17 mouse cellular contexts compared by ENCODE assay signal in genomic region chr4:107302832-107303231, GRCm38 (mm10). TPM values are rescaled to one million over a fixed set of nuclear protein-coding genes. Genes with fewer than 3 reads are reported as not detected.
DNase-seq lines count a peak whose midpoint lies in the region; ATAC-seq and TF ChIP-seq lines count a peak whose summit lies in the region.
"Had no signal": no experiment of that assay in that cellular context is flagged by ENCODE, and none has a peak within 500 bp of the region (broad histone marks: within the 10 kb centered on the region; RNA-seq: fewer than 3 reads in every experiment).

No protein-coding gene starts in this region.

- no peak overlapping the region for H3K4me3 ChIP-seq in MEL (ENCODE audit: control insufficient read depth in 1 of 2, insufficient read depth in 1 of 2, low read depth in 2 of 2, low read length in 2 of 2)
- H3K4me3 ChIP-seq in intestine, embryonic 16.5 days (ENCODE audit: low read length): no peak overlapping the region
- no peak overlapping the region for H3K4me3 ChIP-seq in liver, adult 2 months (ENCODE audit: insufficient read depth, low read depth, low read length)
- H3K4me3 ChIP-seq in small intestine, adult 2 months (ENCODE audit: low read depth, low read length): no peak overlapping the region
- H3K4me3 ChIP-seq: forebrain, embryonic 13.5 days; gastrocnemius, adult 2 months; midbrain, embryonic 15.5 days; neural tube, embryonic 12.5 days had no signal

- TF ChIP-seq EP300 in MEL (IDR thresholded peaks at IDR 0.05; ENCODE audit: low read depth in 1 of 2, low read length in 2 of 2): no peak

- H3K36me3 ChIP-seq in MEL (ENCODE audit: control insufficient read depth in 1 of 2, insufficient read depth in 2 of 2, low read length in 2 of 2): no peaks in the 10 kb centered on the region
- H3K36me3 ChIP-seq in intestine, embryonic 16.5 days (ENCODE audit: control insufficient read depth, insufficient read depth, low read length): no peaks in the 10 kb centered on the region
- peaks cover 1% of the 10 kb centered on the region; the same call in 1 of the 2 replicates for H3K36me3 ChIP-seq in liver, adult 2 months (ENCODE audit: control insufficient read depth, insufficient read depth, low read length)
- H3K36me3 ChIP-seq in small intestine, adult 2 months (ENCODE audit: control insufficient read depth, insufficient read depth, low read length): no peaks in the 10 kb centered on the region
- H3K36me3 ChIP-seq: midbrain, embryonic 15.5 days; neural tube, embryonic 12.5 days had no signal

- no peak for TF ChIP-seq POLR2A in MEL (IDR thresholded peaks at IDR 0.05; ENCODE audit: control insufficient read depth in 1 of 2, insufficient read depth in 1 of 2, low read depth in 1 of 2, low read length in 2 of 2, poor library complexity in 1 of 2)
- TF ChIP-seq POLR2A in liver, adult 2 months (IDR thresholded peaks at IDR 0.05; ENCODE audit: extremely low read depth, insufficient read depth, low read length): no peak
- TF ChIP-seq POLR2A in small intestine, adult 2 months (IDR thresholded peaks at IDR 0.05; ENCODE audit: low read depth, low read length): no peak

- H3K4me1 ChIP-seq in MEL (ENCODE audit: control insufficient read depth in 1 of 2, insufficient read depth in 2 of 2, low read length in 2 of 2): no peaks in the 10 kb centered on the region; a peak in 1 of 4 replicates
- H3K4me1 ChIP-seq in intestine, embryonic 16.5 days (ENCODE audit: control insufficient read depth, insufficient read depth, low read length): peaks cover 24% of the 10 kb centered on the region
- peaks cover 33% of the 10 kb centered on the region for H3K4me1 ChIP-seq in liver, adult 2 months (ENCODE audit: control insufficient read depth, insufficient read depth, low read length)
- H3K4me1 ChIP-seq in small intestine, adult 2 months (ENCODE audit: control insufficient read depth, insufficient read depth, insufficient read length, low read length): peaks cover 42% of the 10 kb centered on the region
- H3K4me1 ChIP-seq: midbrain, embryonic 15.5 days; neural tube, embryonic 12.5 days had no signal

- no peaks in the 10 kb centered on the region for H3K79me2 ChIP-seq in MEL (ENCODE audit: control insufficient read depth, insufficient read depth, low read length, poor library complexity)
- peaks cover 16% of the 10 kb centered on the region; the same call in 1 of the 2 replicates for H3K79me2 ChIP-seq in liver, adult 2 months (ENCODE audit: control insufficient read depth, insufficient read depth, low read length)

- WGBS in intestine, embryonic 16.5 days: 54% methylated on average over 4 of the region's 4 CpGs
- WGBS in liver, adult 2 months: 13% methylated on average over 4 of the region's 4 CpGs
- 26% methylated on average over 4 of the region's 4 CpGs for WGBS in small intestine, adult 2 months

- H3K27ac ChIP-seq in MEL (ENCODE audit: control insufficient read depth, low read depth, low read length): no peak overlapping the region
- H3K27ac ChIP-seq in intestine, embryonic 16.5 days (ENCODE audit: low read length): peak overlapping the region; percentile 46
- H3K27ac ChIP-seq in liver, adult 2 months (replicated peaks; ENCODE audit: insufficient read depth, low read depth, low read length): peak overlapping the region; percentile 98
- H3K27ac ChIP-seq in small intestine, adult 2 months (ENCODE audit: insufficient read depth, low read depth, low read length): peak overlapping the region; percentile 92
- H3K27ac ChIP-seq: forebrain, embryonic 13.5 days; gastrocnemius, adult 2 months; midbrain, embryonic 15.5 days; neural tube, embryonic 12.5 days had no signal

- peaks cover 5 to 11% of the 10 kb centered on the region in 2 experiments; a peak in 2 of 4 replicates for H3K27me3 ChIP-seq in MEL (ENCODE audit: control insufficient read depth in 1 of 2, insufficient read depth in 2 of 2, low read length in 2 of 2)
- H3K27me3 ChIP-seq in intestine, embryonic 16.5 days (replicated peaks; ENCODE audit: control insufficient read depth, insufficient read depth, low read length): no peaks in the 10 kb centered on the region
- no peaks in the 10 kb centered on the region for H3K27me3 ChIP-seq in liver, adult 2 months (ENCODE audit: control insufficient read depth, insufficient read depth, low read length)
- H3K27me3 ChIP-seq in small intestine, adult 2 months (ENCODE audit: control insufficient read depth, insufficient read depth, low read length): no peaks in the 10 kb centered on the region
- H3K27me3 ChIP-seq: forebrain, embryonic 13.5 days; midbrain, embryonic 15.5 days; neural tube, embryonic 12.5 days; Patski had no signal

- H3K9ac ChIP-seq in MEL (ENCODE audit: control insufficient read depth, low read depth, low read length, poor library complexity, severe bottlenecking): no peak overlapping the region; the same call in 1 of the 2 replicates
- H3K9ac ChIP-seq in intestine, embryonic 16.5 days (ENCODE audit: low read depth, low read length): no peak overlapping the region
- peak overlapping the region; percentile 62 for H3K9ac ChIP-seq in liver, adult 2 months (ENCODE audit: low read depth, low read length)
- H3K9ac ChIP-seq: forebrain, embryonic 13.5 days; midbrain, embryonic 15.5 days; neural tube, embryonic 12.5 days had no signal

- DNase-seq in MEL (ENCODE audit: low read depth, low spot score): peak; percentile 28
- DNase-seq in liver, adult 2 months (ENCODE audit: extremely low read depth, low read depth, low spot score): peak; percentile 94
- no peak for DNase-seq in cerebellum, postnatal 36 days
- no peak for DNase-seq in thymus, postnatal 36 days
- DNase-seq in frontal cortex, postnatal 36 days (ENCODE audit: low spot score in 2 of 2): no peak
- DNase-seq: cerebellum, adult 18-20 months; gastrocnemius, adult 2 months; lung, postnatal 4 days; retina, postnatal 1 day; thymus, adult 18-20 months had no signal

- no peaks in the 10 kb centered on the region for H3K9me3 ChIP-seq in MEL (replicated peaks; ENCODE audit: insufficient read depth, low read length)
- H3K9me3 ChIP-seq in intestine, embryonic 16.5 days (ENCODE audit: control insufficient read depth, low read length): no peaks in the 10 kb centered on the region
- H3K9me3 ChIP-seq: forebrain, embryonic 13.5 days; midbrain, embryonic 15.5 days; neural tube, embryonic 12.5 days had no signal

- ATAC-seq in intestine, embryonic 16.5 days: peak; percentile 67
- ATAC-seq: forebrain, embryonic 13.5 days; midbrain, embryonic 15.5 days; Patski had no signal

- H3K4me2 ChIP-seq in intestine, embryonic 16.5 days (ENCODE audit: low read depth, low read length): no peak overlapping the region
- H3K4me2 ChIP-seq: forebrain, embryonic 13.5 days; midbrain, embryonic 15.5 days; neural tube, embryonic 12.5 days had no signal

- TF ChIP-seq CTCF in MEL (IDR thresholded peaks at IDR 0.05 in 2 of 3, conservative IDR thresholded peaks at IDR 0.05 in 1 of 3; ENCODE audit: control insufficient read depth in 1 of 3, insufficient read depth in 1 of 3, low read depth in 2 of 3, low read length in 3 of 3, poor library complexity in 1 of 3, severe bottlenecking in 1 of 3): no peak
- no peak for TF ChIP-seq CTCF in liver, adult 2 months (IDR thresholded peaks at IDR 0.05; ENCODE audit: low read depth, low read length)
- TF ChIP-seq CTCF in small intestine, adult 2 months (IDR thresholded peaks at IDR 0.05; ENCODE audit: extremely low read depth, insufficient read length, insufficient replicate concordance, low read depth, low read length): no peak

- no peak for TF ChIP-seq RAD21 in MEL (IDR thresholded peaks at IDR 0.05; ENCODE audit: low read depth, low read length)

TF ChIP-seq in MEL, 35 proteins besides CTCF, POLR2A, EP300 and RAD21 (continues in another document):
- no peak for TF ChIP-seq USF1 (IDR thresholded peaks at IDR 0.05; ENCODE audit: low read depth, low read length)
- TF ChIP-seq POLR2AphosphoS5 (IDR thresholded peaks at IDR 0.05; ENCODE audit: borderline replicate concordance, low read depth, low read length): no peak
- no peak for TF ChIP-seq TBP (IDR thresholded peaks at IDR 0.05; ENCODE audit: low read depth, low read length)
- no peak for TF ChIP-seq TAL1 (IDR thresholded peaks at IDR 0.05; ENCODE audit: low read length)
- TF ChIP-seq BHLHE40 (IDR thresholded peaks at IDR 0.05; ENCODE audit: borderline replicate concordance, low read depth, low read length): no peak

RNA-seq across cellular contexts. Expression of gene Dio1, which starts 4.1 kb away (rescaled TPM):
- total RNA-seq in MEL (2012; rRNA removed): not detected in 2 replicates
- polyA plus RNA-seq in MEL (2012; ENCODE audit: insufficient read depth in 1 of 2, insufficient read length in 2 of 2, low read depth in 1 of 2, low replicate concordance in 2 of 2, missing spikeins in 1 of 2): under 1 TPM in 1 of 2 experiments, not detected in 1; 0.13 TPM
- 3.3 and 5.2 TPM in 2 replicates for polyA plus RNA-seq in intestine, embryonic 16.5 days (2015; fragmentation: Nextera tagmentation; extraction: Ambion mirVana)
- total RNA-seq in liver, adult 2 months (2014; rRNA removed): 89.3 and 378 TPM in 2 replicates
- polyA plus RNA-seq in liver, adult 2 months (2012; rRNA removed): 153 and 184 TPM in 2 replicates
- polyA plus RNA-seq in small intestine, adult 2 months (2012; rRNA removed): 18.6 and 73.4 TPM in 2 replicates
- total RNA-seq: heart, postnatal 25 days had no signal
- polyA plus RNA-seq: forebrain, embryonic 13.5 days; midbrain, embryonic 15.5 days; neural tube, embryonic 12.5 days; Patski had no signal

RNA-seq across cellular contexts. Expression of gene Yipf1, which starts 11.3 kb away (rescaled TPM):
- total RNA-seq in MEL (2012; rRNA removed): 37.5 and 40.6 TPM in 2 replicates
- polyA plus RNA-seq in MEL (2012; ENCODE audit: insufficient read depth in 1 of 2, insufficient read length in 2 of 2, low read depth in 1 of 2, low replicate concordance in 2 of 2, missing spikeins in 1 of 2): 100 to 1,000 TPM in 1 of 2 experiments, 10 to 100 TPM in 1; 43.5 to 549 TPM
- polyA plus RNA-seq in intestine, embryonic 16.5 days (2015; fragmentation: Nextera tagmentation; extraction: Ambion mirVana): 84.5 and 88.5 TPM in 2 replicates
- 42.2 and 52.3 TPM in 2 replicates for total RNA-seq in liver, adult 2 months (2014; rRNA removed)
- 38.0 and 38.7 TPM in 2 replicates for polyA plus RNA-seq in liver, adult 2 months (2012; rRNA removed)
- 34.2 and 59.3 TPM in 2 replicates for polyA plus RNA-seq in small intestine, adult 2 months (2012; rRNA removed)

RNA-seq across cellular contexts. Expression of gene Hspb11, which starts 49.4 kb away (rescaled TPM):
- total RNA-seq in MEL (2012; rRNA removed): 11.2 and 12.4 TPM in 2 replicates
- polyA plus RNA-seq in MEL (2012; ENCODE audit: insufficient read depth in 1 of 2, insufficient read length in 2 of 2, low read depth in 1 of 2, low replicate concordance in 2 of 2, missing spikeins in 1 of 2): 10 to 100 TPM in 1 of 2 experiments, not detected in 1; 16.8 TPM
- polyA plus RNA-seq in intestine, embryonic 16.5 days (2015; fragmentation: Nextera tagmentation; extraction: Ambion mirVana): 22.6 and 26.7 TPM in 2 replicates
- total RNA-seq in liver, adult 2 months (2014; rRNA removed): 9.1 and 10.2 TPM in 2 replicates
- polyA plus RNA-seq in liver, adult 2 months (2012; rRNA removed): 0.85 and 2.0 TPM in 2 replicates
- 0.65 TPM in 1 of 2 replicates, not detected in the other for polyA plus RNA-seq in small intestine, adult 2 months (2012; rRNA removed)

RNA-seq across cellular contexts. Expression of gene Lrrc42, which starts 49.5 kb away (rescaled TPM):
- total RNA-seq in MEL (2012; rRNA removed): 8.6 and 9.3 TPM in 2 replicates
- polyA plus RNA-seq in MEL (2012; ENCODE audit: insufficient read depth in 1 of 2, insufficient read length in 2 of 2, low read depth in 1 of 2, low replicate concordance in 2 of 2, missing spikeins in 1 of 2): 10 to 100 TPM in 1 of 2 experiments, not detected in 1; 48.9 TPM
- polyA plus RNA-seq in intestine, embryonic 16.5 days (2015; fragmentation: Nextera tagmentation; extraction: Ambion mirVana): 48.3 and 49.6 TPM in 2 replicates
- 8.3 and 11.4 TPM in 2 replicates for total RNA-seq in liver, adult 2 months (2014; rRNA removed)
- 6.3 and 6.6 TPM in 2 replicates for polyA plus RNA-seq in liver, adult 2 months (2012; rRNA removed)
- 4.0 and 9.3 TPM in 2 replicates for polyA plus RNA-seq in small intestine, adult 2 months (2012; rRNA removed)

Comparison
In these comparisons a context has a peak if more than half of its experiments do, and no peak if none do; other contexts are left out.
1. DNase-seq: peak in MEL (single experiment) and liver, adult 2 months (single experiment); none in cerebellum, postnatal 36 days (0 of 2), thymus, postnatal 36 days (0 of 2) and frontal cortex, postnatal 36 days (0 of 2).